Mouse (Mus musculus) gastrocnemius, postnatal 4 days (tissue): ENCODE measurements around the gene Esyt1. TPM values are rescaled to one million over a fixed set of nuclear protein-coding genes. Genes with fewer than 3 reads are reported as not detected.
A peak's percentile ranks its signal among the peaks of the same experiment; 100 is the strongest.
"Not testable (repeated sequence)": the region's sequence is repeated elsewhere in the genome, so short reads cannot be mapped to it uniquely, and the experiment has no call there.

Source experiments
- DNase-seq, 2 experiments: peaks; one replicate each; pipeline ENCODE4 v3.0.0; 2021 to 2022; ENCODE audit warnings: low spot score in 2 of 2, mixed read lengths in 2 of 2
- long read RNA-seq, 2 experiments: library from polyadenylated mRNA; stranded (forward); transcript quantifications; one replicate each; pipeline ENCODE4 v2.0.0; 2021
- total RNA-seq, 2 experiments: library from RNA; stranded (reverse); gene quantifications; 2 replicates each; pipeline ENCODE4 v1.2.3; 2021

Esyt1 gene
- 10 to 100 TPM; 49.6 to 50.5 TPM for total RNA-seq
- long read RNA-seq, experiment 1, transcript Esyt1-201 (31 exons, 3,981 nt) = major isoform, 36 of 58 reads
- long read RNA-seq, experiment 1, partial matches to known transcripts = 13 of 58 reads
- long read RNA-seq, experiment 1, other reads (novel, unspliced or antisense) = 9 of 58 reads
- long read RNA-seq, experiment 2, transcript Esyt1-201 (31 exons, 3,981 nt) = major isoform, 52 of 73 reads
- long read RNA-seq, experiment 2, partial matches to known transcripts = 18 of 73 reads
- long read RNA-seq, experiment 2, other reads (novel, unspliced or antisense) = 3 of 73 reads

GRCm38 (mm10) chr10:128525671-128526308, at the start of gene Esyt1:
TSS of gene Esyt1 (minus strand) at chr10:128525871.
- peak; percentile 80 to 90 for DNase-seq

GRCm38 (mm10) chr10:128575063-128575462, 49.4 kb upstream of the Esyt1 start:
- DNase-seq = no peak

GRCm38 (mm10) chr10:128565788-128566531, 40.3 kb upstream of the Esyt1 start, which contains the start of gene Pa2g4:
TSS of gene Pa2g4 (minus strand) at chr10:128565987.
- peak; percentile 95 to 98 for DNase-seq

- DNase-seq = peak in 1 of 2 experiments; percentile 53
These were observed 39.6 kb upstream of the Esyt1 start for GRCm38 (mm10) chr10:128565206-128565787.

- DNase-seq = no peak
These were observed 37.9 kb upstream of the Esyt1 start for GRCm38 (mm10) chr10:128563544-128563943.

GRCm38 (mm10) chr10:128556963-128557362, 31.3 kb upstream of the Esyt1 start:
- DNase-seq = no peak

GRCm38 (mm10) chr10:128556286-128556685, 30.6 kb upstream of the Esyt1 start:
- no peak for DNase-seq

- DNase-seq = not testable (repeated sequence)
These were observed 29.9 kb upstream of the Esyt1 start for GRCm38 (mm10) chr10:128555567-128555966.

- not testable (repeated sequence) for DNase-seq
These were observed 24.6 kb upstream of the Esyt1 start for GRCm38 (mm10) chr10:128550144-128550823.

- DNase-seq = not testable (repeated sequence)
These were observed 24.0 kb upstream of the Esyt1 start for GRCm38 (mm10) chr10:128549682-128550057.

GRCm38 (mm10) chr10:128548947-128549681, 23.4 kb upstream of the Esyt1 start, which contains the start of gene Rpl41:
TSS of gene Rpl41 (minus strand) at chr10:128549305.
- DNase-seq = peak; percentile 80 to 91

GRCm38 (mm10) chr10:128548051-128548791, 22.6 kb upstream of the Esyt1 start:
- not testable (repeated sequence) for DNase-seq

- DNase-seq = peak; percentile 77 to 90
These were observed 21.8 kb upstream of the Esyt1 start, which contains the start of gene Zc3h10 for GRCm38 (mm10) chr10:128547361-128548032. TSS of gene Zc3h10 (minus strand) at chr10:128547774.

GRCm38 (mm10) chr10:128546787-128547186, 21.1 kb upstream of the Esyt1 start:
- DNase-seq = no peak

GRCm38 (mm10) chr10:128546361-128546760, 20.7 kb upstream of the Esyt1 start:
- DNase-seq = no peak

- DNase-seq = no peak
These were observed 19.9 kb upstream of the Esyt1 start for GRCm38 (mm10) chr10:128545570-128545898.

- DNase-seq = no peak
These were observed 19.3 kb upstream of the Esyt1 start for GRCm38 (mm10) chr10:128544674-128545569.

GRCm38 (mm10) chr10:128544151-128544657, 18.5 kb upstream of the Esyt1 start:
- DNase-seq = no peak
